Mouse (Mus musculus) neural tube, embryonic 11.5 days (tissue): ENCODE measurements around the gene Hbp1. TPM values are rescaled to one million over a fixed set of nuclear protein-coding genes. Genes with fewer than 3 reads are reported as not detected.

ENCODE experiments used
- polyA plus RNA-seq: library from polyadenylated mRNA; unstranded; fragments of >200 nt; fragmentation: Nextera tagmentation; extraction: Ambion mirVana; gene quantifications from 2 replicates; pipeline ENCODE4 v1.2.1, GENCODE M21; 2014

The Hbp1 gene
- polyA plus RNA-seq, 1 experiment from 2014 or later: 100 TPM

Other genes starting within 250 kb of the Hbp1 start
- 4.5 and 6.3 TPM in 2 replicates for gene Gpr22, start 236.6 kb downstream of the Hbp1 start, polyA plus RNA-seq
- gene Prkar2b, start 110.8 kb upstream of the Hbp1 start, polyA plus RNA-seq: 53.7 and 57.3 TPM in 2 replicates